8 mouse cellular contexts compared by ENCODE assay signal in the genomic region with DNA sequence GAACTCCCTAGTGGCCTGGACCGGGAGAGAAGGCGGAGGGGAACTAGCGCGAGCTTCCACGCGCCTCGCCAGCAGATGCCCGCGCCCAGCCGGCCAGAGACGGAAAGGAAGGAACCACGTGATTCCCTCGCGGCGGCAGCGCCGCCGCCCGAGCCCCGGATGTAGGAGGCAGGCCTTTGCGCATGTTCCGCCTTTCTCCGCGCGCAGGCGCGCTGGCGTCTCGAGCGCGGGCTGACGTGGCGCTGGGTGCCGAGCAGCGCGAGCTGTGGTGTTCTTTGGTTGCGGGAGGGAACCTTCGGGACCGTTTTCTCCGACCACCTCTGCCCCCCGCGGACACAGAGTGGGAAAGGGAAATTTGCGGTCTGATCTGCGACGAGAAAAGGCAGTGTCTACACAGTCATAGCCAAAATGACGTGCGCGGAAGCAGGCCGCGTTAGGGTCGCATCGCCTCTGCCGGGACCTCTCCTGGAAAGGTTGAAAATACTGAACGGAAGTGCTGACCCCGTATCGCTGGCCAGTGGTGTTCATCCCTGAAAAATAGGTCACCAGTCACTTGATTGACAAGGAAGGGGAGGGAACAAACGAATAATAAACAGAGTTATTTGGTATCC. TPM values are rescaled to one million over a fixed set of nuclear protein-coding genes. Genes with fewer than 3 reads are reported as not detected.
A peak's percentile ranks its signal among the peaks of the same experiment; 100 is the strongest.
DNase-seq lines count a peak whose midpoint lies in the region; ATAC-seq and TF ChIP-seq lines count a peak whose summit lies in the region.

A gene (minus strand): TSS at position 108 of the 611 bp plus-strand sequence.

- no peaks in the 10 kb centered on the region for H3K9me3 ChIP-seq in G1E (replicated peaks)
- no peaks in the 10 kb centered on the region for H3K9me3 ChIP-seq in forebrain, postnatal 0 days (ENCODE audit: low read length)
- no peaks in the 10 kb centered on the region for H3K9me3 ChIP-seq in lung, embryonic 15.5 days

- ATAC-seq in G1E (ENCODE audit: extremely low read depth, insufficient number of reproducible peaks, low FRiP score, poor library complexity, severe bottlenecking), result peak; percentile 59
- ATAC-seq in forebrain, postnatal 0 days, result peak; percentile 96
- peak; percentile 93 for ATAC-seq in lung, embryonic 15.5 days (ENCODE audit: borderline replicate concordance, extremely low read depth, low FRiP score, low TSS enrichment)

- under 1% methylated on average over 51 of the region's 57 CpGs for WGBS in forebrain, postnatal 0 days
- WGBS in lung, embryonic 15.5 days, result under 1% methylated on average over 57 of the region's 57 CpGs

- H3K36me3 ChIP-seq in G1E (replicated peaks), result peaks cover 15% of the 10 kb centered on the region
- no peaks in the 10 kb centered on the region for H3K36me3 ChIP-seq in forebrain, postnatal 0 days (ENCODE audit: insufficient read depth)
- H3K36me3 ChIP-seq in lung, embryonic 15.5 days, result no peaks in the 10 kb centered on the region

- peak; percentile 79 for DNase-seq in G1E (ENCODE audit: low spot score)
- peak; percentile 92 to 96 for DNase-seq in cerebellum, adult 18-20 months
- peak; percentile 98 for DNase-seq in forebrain, postnatal 0 days
- DNase-seq in heart, postnatal 4 days, result peak; percentile 97
- peak; percentile 91 to 93 for DNase-seq in layer of hippocampus, adult 8-10 months (ENCODE audit: low spot score in 2 of 2)
- peak; percentile 91 for DNase-seq in ovary, adult 18-20 months (ENCODE audit: low spot score)
- DNase-seq in thymus, postnatal 0 days (ENCODE audit: low spot score), result peak; percentile 96

- H3K27ac ChIP-seq in forebrain, postnatal 0 days (ENCODE audit: low read depth, low read length), result peak within 1 kb of the TSS; percentile 98
- H3K27ac ChIP-seq in lung, embryonic 15.5 days, result peak within 1 kb of the TSS; percentile 97

- H3K4me2 ChIP-seq in forebrain, postnatal 0 days (ENCODE audit: low read depth), result peak within 1 kb of the TSS; percentile 74
- peak within 1 kb of the TSS; percentile 58 for H3K4me2 ChIP-seq in lung, embryonic 15.5 days

- peak within 1 kb of the TSS; percentile 77 for H3K4me3 ChIP-seq in G1E (ENCODE audit: low read depth, low read length)
- peak within 1 kb of the TSS; percentile 66 for H3K4me3 ChIP-seq in forebrain, postnatal 0 days (ENCODE audit: low read depth, low read length)
- peak within 1 kb of the TSS; percentile 83 for H3K4me3 ChIP-seq in lung, embryonic 15.5 days

- no peak for TF ChIP-seq CTCF in G1E (IDR thresholded peaks at IDR 0.05; ENCODE audit: low read depth, low read length)
- TF ChIP-seq CTCF in forebrain, postnatal 0 days (IDR thresholded peaks at IDR 0.05; ENCODE audit: low read depth), result peak; percentile 23; the same call in 1 of the 2 replicates

- peaks cover 31% of the 10 kb centered on the region for H3K4me1 ChIP-seq in G1E (ENCODE audit: insufficient read depth, low read depth, low read length)
- peaks cover 20% of the 10 kb centered on the region for H3K4me1 ChIP-seq in forebrain, postnatal 0 days (ENCODE audit: insufficient read depth)
- H3K4me1 ChIP-seq in lung, embryonic 15.5 days, result peaks cover 20% of the 10 kb centered on the region

- H3K27me3 ChIP-seq in G1E (ENCODE audit: insufficient read depth, low read length), result no peaks in the 10 kb centered on the region
- H3K27me3 ChIP-seq in forebrain, postnatal 0 days (ENCODE audit: insufficient read depth, low read length), result no peaks in the 10 kb centered on the region
- no peaks in the 10 kb centered on the region for H3K27me3 ChIP-seq in lung, embryonic 15.5 days

- H3K9ac ChIP-seq in forebrain, postnatal 0 days, result peak within 1 kb of the TSS; percentile 99
- H3K9ac ChIP-seq in lung, embryonic 15.5 days, result peak within 1 kb of the TSS; percentile 99

RNA-seq across cellular contexts. Expression of the gene that starts here (rescaled TPM):
- total RNA-seq in G1E (2014; fragmentation: Nextera tagmentation), result 415 and 493 TPM in 2 replicates
- total RNA-seq in G1E (2017), result 261 and 323 TPM in 2 replicates
- polyA plus RNA-seq in G1E (2012), result 101 and 135 TPM in 2 replicates
- total RNA-seq in forebrain, postnatal 0 days (2014; rRNA removed), result 89.6 and 113 TPM in 2 replicates
- polyA plus RNA-seq in forebrain, postnatal 0 days (2015; fragmentation: Nextera tagmentation; extraction: Ambion mirVana), result 66.0 and 91.9 TPM in 2 replicates
- total RNA-seq in heart, postnatal 4 days (2021), result 100 to 1,000 TPM; 132 to 134 TPM
- total RNA-seq in layer of hippocampus, adult 8-10 months (2022), result 100 to 1,000 TPM in 3 of 4 experiments, 10 to 100 TPM in 1; 92.4 to 109 (median 104) TPM
- 132 and 137 TPM in 2 replicates for polyA plus RNA-seq in lung, embryonic 15.5 days (2015; fragmentation: Nextera tagmentation; extraction: Ambion mirVana)
- polyA plus RNA-seq in thymus, postnatal 0 days (2015; fragmentation: Nextera tagmentation; extraction: Ambion mirVana), result 96.9 and 100 TPM in 2 replicates

Comparison
In these comparisons a context has a peak if more than half of its experiments do, and no peak if none do; other contexts are left out.
1. Peak in every context shown above with its lines: DNase-seq, ATAC-seq, H3K4me3 ChIP-seq and H3K27ac ChIP-seq.